Mouse (Mus musculus) lung, postnatal 14 days (tissue): ENCODE results near the gene Irf5.
"Not testable (repeated sequence)": the region's sequence is repeated elsewhere in the genome, so short reads cannot be mapped to it uniquely, and the experiment has no call there.

Experiments
- DNase-seq: peaks from one replicate; pipeline ENCODE4 v3.0.0; 2021

Irf5 gene

GRCm38 (mm10) chr6:29527361-29528164 lies 1.1 kb downstream of the Irf5 start:
- no peak for DNase-seq

- no peak for DNase-seq
These were observed 1.7 kb downstream of the Irf5 start for GRCm38 (mm10) chr6:29528165-29528505.

- no peak for DNase-seq
These were observed 2.4 kb downstream of the Irf5 start for GRCm38 (mm10) chr6:29528561-29529443.

- DNase-seq = no peak
These were observed 3.0 kb downstream of the Irf5 start for GRCm38 (mm10) chr6:29529444-29529820.

- no peak for DNase-seq
These were observed 3.6 kb downstream of the Irf5 start for GRCm38 (mm10) chr6:29530050-29530449.

GRCm38 (mm10) chr6:29535316-29535715 lies 8.9 kb downstream of the Irf5 start:
- DNase-seq = no peak

- no peak for DNase-seq
These were observed 10.3 kb downstream of the Irf5 start for GRCm38 (mm10) chr6:29536651-29537193.

- DNase-seq = no peak
These were observed 10.8 kb downstream of the Irf5 start for GRCm38 (mm10) chr6:29537221-29537620.

GRCm38 (mm10) chr6:29539502-29539901 lies 13.1 kb downstream of the Irf5 start:
- no peak for DNase-seq

GRCm38 (mm10) chr6:29540223-29540622 lies 13.8 kb downstream of the Irf5 start:
- no peak for DNase-seq

- no peak for DNase-seq
These were observed 14.5 kb downstream of the Irf5 start for GRCm38 (mm10) chr6:29540956-29541355.

GRCm38 (mm10) chr6:29545611-29546010 lies 19.2 kb downstream of the Irf5 start:
- no peak for DNase-seq

GRCm38 (mm10) chr6:29547582-29547981 lies 21.2 kb downstream of the Irf5 start:
- no peak for DNase-seq

GRCm38 (mm10) chr6:29548086-29548485 lies 21.7 kb downstream of the Irf5 start:
- DNase-seq = no peak

- no peak for DNase-seq
These were observed 26.1 kb downstream of the Irf5 start for GRCm38 (mm10) chr6:29552526-29552925.

GRCm38 (mm10) chr6:29557112-29557511 lies 30.7 kb downstream of the Irf5 start:
- DNase-seq = no peak

GRCm38 (mm10) chr6:29576388-29576787 lies 50.0 kb downstream of the Irf5 start:
- DNase-seq = not testable (repeated sequence)

GRCm38 (mm10) chr6:29580770-29581169 lies 54.3 kb downstream of the Irf5 start:
- no peak for DNase-seq

GRCm38 (mm10) chr6:29581202-29581601 lies 54.8 kb downstream of the Irf5 start:
- no peak for DNase-seq
